Mouse (Mus musculus) erythroblast, embryonic 14.5 days (primary cell): ENCODE data around the gene Sertad1.

Experiments
- GATA1 ChIP-seq: IDR thresholded peaks from 2 replicates; pipeline ENCODE4 v1.6.1; 2012; ENCODE audit warnings: low read length, inconsistent platforms, mixed read lengths
- TAL1 ChIP-seq: IDR thresholded peaks from 3 replicates; pipeline ENCODE4 v1.6.1; 2012; ENCODE audit warnings: low read length, inconsistent platforms, mixed read lengths

- no peak for TF ChIP-seq TAL1
- TF ChIP-seq GATA1: no peak
These were observed 13.4 kb upstream of the Sertad1 start, which contains the start of gene Sertad3 for GRCm38 (mm10) chr7:27473156-27473834.
